Mouse (Mus musculus) monocyte, adult 5-6 weeks (primary cell): Measurements from ENCODE around the gene Sh3gl1. TPM values are rescaled to one million over a fixed set of nuclear protein-coding genes. Genes with fewer than 3 reads are reported as not detected.

Experiments used
- ATAC-seq: fragments of 153-309, 156-312 bp; replicated peaks from 2 replicates; pipeline ENCODE4 v1.8.0; 2017; ENCODE audit warnings: mild to moderate bottlenecking; ENCODE audit not compliant: low TSS enrichment, insufficient number of reproducible peaks, severe bottlenecking, poor library complexity, low FRiP score
- total RNA-seq: library from RNA; stranded (forward); fragments of 200-1000, 200-491, 200-594 nt; gene quantifications from 3 replicates; pipeline ENCODE4 v1.2.3, GENCODE M21; 2017

Gene Sh3gl1
- total RNA-seq, 1 experiment from 2014 or later: 22.4 TPM

DNA sequence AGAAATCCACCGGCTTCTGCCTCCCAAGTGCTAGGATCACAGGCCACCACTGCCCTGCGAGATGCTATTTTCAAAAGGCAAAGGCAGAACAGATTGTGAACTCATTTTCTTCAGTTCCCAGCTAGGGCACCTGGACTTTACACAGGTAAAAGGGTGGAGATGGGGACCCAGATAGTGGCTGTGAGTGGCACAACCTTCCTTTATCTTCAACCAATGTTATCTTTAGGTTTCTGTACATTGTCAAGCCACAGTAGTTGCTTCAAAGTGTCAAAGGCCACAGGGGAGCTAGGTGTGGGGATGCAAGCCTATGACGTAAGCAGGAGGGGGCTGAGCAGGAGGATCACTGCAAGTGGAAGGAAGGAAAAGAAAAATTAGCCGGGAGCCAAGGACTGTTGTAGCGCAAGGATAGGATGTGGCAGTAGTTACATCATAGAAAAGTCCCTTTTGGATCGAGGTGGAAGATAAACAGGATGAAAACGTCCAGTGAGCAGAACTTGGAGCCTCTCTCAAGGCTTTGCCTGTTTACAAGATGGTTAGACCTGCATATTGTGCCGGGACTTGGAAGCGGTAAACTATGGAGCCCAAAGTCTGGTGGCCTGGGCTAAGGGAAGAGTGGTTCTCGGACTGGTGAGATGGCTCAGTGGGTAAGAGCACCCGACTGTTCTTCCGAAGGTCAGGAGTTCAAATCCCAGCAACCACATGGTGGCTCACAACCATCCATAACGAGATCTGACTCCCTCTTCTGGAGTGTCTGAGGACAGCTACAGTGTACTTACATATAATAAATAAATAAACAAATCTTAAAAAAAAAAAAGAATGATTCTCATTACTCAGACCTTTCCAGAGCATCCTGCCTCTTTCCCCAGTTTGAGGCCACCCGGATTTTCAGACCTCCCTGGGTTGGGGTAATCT is 28.7 kb downstream of the Sh3gl1 start:
- ATAC-seq: no peak

- ATAC-seq: no peak
These were observed 29.5 kb downstream of the Sh3gl1 start for GRCm38 (mm10) chr17:56006956-56007355.

- no peak for ATAC-seq
These were observed 30.9 kb downstream of the Sh3gl1 start, which contains the start of the genes Stap2 and Mpnd for GRCm38 (mm10) chr17:56005415-56006061. TSS of gene Stap2 (minus strand) at chr17:56005584. TSS of gene Mpnd (plus strand) at chr17:56005711.

GRCm38 (mm10) chr17:56003000-56003399 is 33.4 kb downstream of the Sh3gl1 start:
- no peak for ATAC-seq

GRCm38 (mm10) chr17:55999794-56000499 is 36.5 kb downstream of the Sh3gl1 start:
- ATAC-seq: no peak

DNA sequence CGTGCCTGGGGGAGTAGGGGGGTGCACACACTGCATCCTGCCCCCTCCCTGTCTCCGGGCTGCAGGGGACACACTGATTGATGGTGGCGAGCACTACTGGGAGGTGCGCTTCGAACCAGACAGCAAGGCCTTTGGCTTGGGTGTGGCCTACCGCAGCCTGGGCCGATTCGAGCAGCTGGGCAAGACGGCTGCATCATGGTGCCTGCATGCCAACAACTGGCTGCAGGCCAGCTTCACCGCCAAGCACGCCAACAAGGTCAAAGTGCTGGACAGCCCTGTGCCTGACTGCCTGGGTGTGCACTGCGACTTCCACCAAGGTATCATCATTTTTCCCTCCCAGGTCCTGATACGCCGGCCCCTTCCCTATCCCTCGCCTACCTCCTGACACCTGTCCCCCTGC is 40.4 kb downstream of the Sh3gl1 start:
- ATAC-seq: no peak

DNA sequence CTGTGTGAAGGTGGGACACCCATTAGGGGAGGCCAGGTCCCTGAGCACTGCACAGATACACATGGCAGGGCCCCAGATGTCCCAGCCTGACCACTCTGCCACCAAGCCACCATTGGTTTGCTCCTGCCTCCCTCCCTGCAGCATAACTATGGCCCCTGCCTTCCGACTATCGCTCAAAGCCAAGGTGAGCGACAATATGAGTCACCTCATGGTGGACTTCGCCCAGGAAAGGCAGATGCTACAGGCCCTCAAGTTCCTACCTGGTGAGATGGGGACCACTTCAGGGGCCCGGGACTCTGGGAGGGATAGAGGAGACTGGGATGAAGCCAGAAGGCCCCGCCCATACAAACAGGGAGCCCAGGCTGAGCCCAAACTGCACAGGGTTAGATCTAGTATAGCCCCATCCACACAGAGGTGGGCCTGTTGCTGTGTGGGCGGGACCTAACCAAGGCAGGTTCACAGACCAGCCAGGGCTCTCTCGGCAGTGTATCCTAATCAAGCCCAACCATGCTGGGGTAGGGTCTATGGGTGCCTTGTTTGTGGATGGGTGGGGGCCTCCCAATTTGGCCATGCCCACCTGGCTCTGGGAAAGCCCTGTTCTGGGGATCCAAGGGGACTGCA is 46.0 kb downstream of the Sh3gl1 start:
- no peak for ATAC-seq

- ATAC-seq: no peak
These were observed 50.1 kb downstream of the Sh3gl1 start, which contains the start of gene Fsd1 for GRCm38 (mm10) chr17:55986030-55986961. TSS of gene Fsd1 (plus strand) at chr17:55986509.

- ATAC-seq: no peak
These were observed 59.1 kb downstream of the Sh3gl1 start for GRCm38 (mm10) chr17:55977301-55977700.

- ATAC-seq: peak; percentile 69; the same call in 1 of the 2 replicates
These were observed 60.1 kb downstream of the Sh3gl1 start for GRCm38 (mm10) chr17:55976255-55976862.

DNA sequence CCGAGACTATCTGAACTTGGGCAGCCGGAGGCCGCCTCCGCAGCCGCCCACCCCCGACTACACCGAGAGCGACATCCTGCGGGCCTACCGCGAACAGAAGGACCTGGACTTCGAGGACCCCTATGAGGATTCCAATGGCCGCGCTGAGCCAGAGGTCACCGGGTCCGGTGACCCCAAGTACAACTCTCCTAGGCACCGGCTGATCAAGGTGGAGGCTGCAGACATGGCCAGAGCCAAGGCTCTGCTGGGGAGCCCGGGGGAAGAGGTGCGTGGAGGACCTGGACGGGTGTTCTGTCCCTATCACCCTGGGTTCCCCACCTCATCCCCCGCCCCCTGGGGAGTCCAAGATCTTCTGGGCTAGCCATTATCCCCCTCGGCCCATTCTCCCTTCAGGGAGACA is 65.0 kb downstream of the Sh3gl1 start:
- no peak for ATAC-seq

GRCm38 (mm10) chr17:55969966-55970891 is 66.2 kb downstream of the Sh3gl1 start, which contains the start of gene Shd:
TSS of gene Shd (plus strand) at chr17:55970467.
- no peak for ATAC-seq

GRCm38 (mm10) chr17:55969560-55969959 is 66.9 kb downstream of the Sh3gl1 start:
- ATAC-seq: no peak

DNA sequence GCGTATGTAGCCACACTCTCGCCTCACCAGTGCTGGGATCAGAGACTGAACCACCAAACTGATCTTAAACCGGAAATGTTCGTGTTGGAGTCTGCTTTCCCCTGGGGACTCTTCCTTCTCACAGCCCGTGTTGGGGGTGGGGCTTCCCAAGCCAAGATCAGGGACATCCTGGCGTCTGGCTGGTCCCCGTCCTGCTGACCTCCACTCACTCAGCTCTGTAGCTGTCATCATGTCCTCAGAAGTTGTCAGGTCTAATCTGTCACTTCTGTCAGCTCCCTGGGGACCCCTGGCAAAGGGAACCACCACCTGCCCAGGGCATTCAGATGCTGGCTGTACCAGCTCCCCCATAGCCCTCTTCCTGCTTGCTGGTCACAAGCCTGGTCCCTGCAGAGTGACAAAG is 68.2 kb downstream of the Sh3gl1 start:
- no peak for ATAC-seq

GRCm38 (mm10) chr17:55967186-55967585 is 69.2 kb downstream of the Sh3gl1 start:
- ATAC-seq: no peak
